Mouse (Mus musculus): ENCODE measurements at regions not wholly inside any gene's neighbourhood (a gene's known extent, or its start where the extent isn't known, plus 50 kb on each side); places are given as distances from the start of the nearest gene placed in this dataset.

- no peak for TF ChIP-seq POLR2A (IDR thresholded peaks at IDR 0.05; ENCODE audit: borderline replicate concordance, extremely low read depth, insufficient read depth, insufficient read length)
- Histone ChIP-seq H3K4me1 (ENCODE audit: control insufficient read depth, insufficient read depth, low read length) (peaks cover 23% of the 10 kb centered on the region), H3K27me3 (ENCODE audit: control insufficient read depth, insufficient read depth, low read length) (peaks cover 7% of the 10 kb centered on the region; the same call in 1 of the 2 replicates), H3K27ac (replicated peaks; ENCODE audit: low read depth, low read length) (no peak overlapping the region), H3K4me3 (replicated peaks; ENCODE audit: low read length) (no peak overlapping the region), H3K4me2 (replicated peaks; ENCODE audit: low read depth, low read length, severe bottlenecking) (peak overlapping the region; percentile 26; the same call in 1 of the 2 replicates), H3K9me3 (ENCODE audit: control insufficient read depth, low read length) (no peaks in the 10 kb centered on the region), H3K9ac (ENCODE audit: low read depth, low read length, severe bottlenecking) (0 out of 2 replicates have a peak overlapping the region, but pooled peaks have one; percentile 2), H3K36me3 (ENCODE audit: control insufficient read depth, insufficient read depth, low read length) (no peaks in the 10 kb centered on the region)
- WGBS = 12% methylated on average over 22 of the region's 22 CpGs
- DNase-seq (ENCODE audit: low spot score) (no peak), ATAC-seq (ENCODE audit: low FRiP score, low read depth) (no peak)
Measured at GRCm38 (mm10) chr5:118436474-118437306, 123.8 kb upstream of the Med13l start.

GRCm38 (mm10) chr5:118437307-118437610 is 123.2 kb upstream of the Med13l start:
- H3K27me3 ChIP-seq (ENCODE audit: control insufficient read depth, insufficient read depth, low read length) = peaks cover 7% of the 10 kb centered on the region; the same call in 1 of the 2 replicates
- H3K4me2 ChIP-seq (replicated peaks; ENCODE audit: low read depth, low read length, severe bottlenecking) = 0 out of 2 replicates have a peak overlapping the region, but pooled peaks have one; percentile 26
- H3K4me3 ChIP-seq (replicated peaks; ENCODE audit: low read length) = no peak overlapping the region
- no peaks in the 10 kb centered on the region for H3K9me3 ChIP-seq (ENCODE audit: control insufficient read depth, low read length)
- ATAC-seq (ENCODE audit: low FRiP score, low read depth) (no peak), DNase-seq (ENCODE audit: low spot score) (no peak)
- H3K27ac ChIP-seq (replicated peaks; ENCODE audit: low read depth, low read length) = no peak overlapping the region
- 16% methylated on average over 7 of the region's 7 CpGs for WGBS
- TF ChIP-seq POLR2A (IDR thresholded peaks at IDR 0.05; ENCODE audit: borderline replicate concordance, extremely low read depth, insufficient read depth, insufficient read length) = no peak
- H3K36me3 ChIP-seq (ENCODE audit: control insufficient read depth, insufficient read depth, low read length) = no peaks in the 10 kb centered on the region
- no peak overlapping the region for H3K9ac ChIP-seq (ENCODE audit: low read depth, low read length, severe bottlenecking)
- H3K4me1 ChIP-seq (ENCODE audit: control insufficient read depth, insufficient read depth, low read length) = peaks cover 23% of the 10 kb centered on the region

GRCm38 (mm10) chr5:118438016-118438415 is 122.5 kb upstream of the Med13l start:
- ATAC-seq (ENCODE audit: low FRiP score, low read depth) (no peak), DNase-seq (ENCODE audit: low spot score) (no peak)

GRCm38 (mm10) chr5:118444538-118445251 is 115.8 kb upstream of the Med13l start:
- Histone ChIP-seq H3K9ac (ENCODE audit: low read depth, low read length, severe bottlenecking) (no peak overlapping the region), H3K27ac (replicated peaks; ENCODE audit: low read depth, low read length) (no peak overlapping the region)
- 33% methylated on average over 8 of the region's 8 CpGs for WGBS

More at GRCm38 (mm10) chr5:118438016-118438415, 122.5 kb upstream of the Med13l start:
- Histone ChIP-seq H3K4me1 (ENCODE audit: control insufficient read depth, insufficient read depth, low read length) (peaks cover 23% of the 10 kb centered on the region), H3K9me3 (ENCODE audit: control insufficient read depth, low read length) (no peaks in the 10 kb centered on the region), H3K27ac (replicated peaks; ENCODE audit: low read depth, low read length) (no peak overlapping the region), H3K27me3 (ENCODE audit: control insufficient read depth, insufficient read depth, low read length) (peaks cover 7% of the 10 kb centered on the region; the same call in 1 of the 2 replicates), H3K4me3 (replicated peaks; ENCODE audit: low read length) (no peak overlapping the region), H3K36me3 (ENCODE audit: control insufficient read depth, insufficient read depth, low read length) (no peaks in the 10 kb centered on the region), H3K9ac (ENCODE audit: low read depth, low read length, severe bottlenecking) (no peak overlapping the region), H3K4me2 (replicated peaks; ENCODE audit: low read depth, low read length, severe bottlenecking) (no peak overlapping the region)
- TF ChIP-seq POLR2A (IDR thresholded peaks at IDR 0.05; ENCODE audit: borderline replicate concordance, extremely low read depth, insufficient read depth, insufficient read length) = no peak
- 36% methylated on average over 6 of the region's 6 CpGs for WGBS

GRCm38 (mm10) chr5:118445252-118445987 is 115.1 kb upstream of the Med13l start:
- Histone ChIP-seq H3K27ac (replicated peaks; ENCODE audit: low read depth, low read length) (no peak overlapping the region), H3K27me3 (ENCODE audit: control insufficient read depth, insufficient read depth, low read length) (no peaks in the 10 kb centered on the region), H3K9me3 (ENCODE audit: control insufficient read depth, low read length) (no peaks in the 10 kb centered on the region), H3K4me3 (replicated peaks; ENCODE audit: low read length) (no peak overlapping the region), H3K4me2 (replicated peaks; ENCODE audit: low read depth, low read length, severe bottlenecking) (no peak overlapping the region), H3K36me3 (ENCODE audit: control insufficient read depth, insufficient read depth, low read length) (no peaks in the 10 kb centered on the region), H3K9ac (ENCODE audit: low read depth, low read length, severe bottlenecking) (no peak overlapping the region), H3K4me1 (ENCODE audit: control insufficient read depth, insufficient read depth, low read length) (no peaks in the 10 kb centered on the region)
- no peak for TF ChIP-seq POLR2A (IDR thresholded peaks at IDR 0.05; ENCODE audit: borderline replicate concordance, extremely low read depth, insufficient read depth, insufficient read length)
- ATAC-seq (ENCODE audit: low FRiP score, low read depth) (no peak), DNase-seq (ENCODE audit: low spot score) (no peak)
- WGBS = 48% methylated on average over 10 of the region's 10 CpGs

More at GRCm38 (mm10) chr5:118444538-118445251, 115.8 kb upstream of the Med13l start:
- Histone ChIP-seq H3K9me3 (ENCODE audit: control insufficient read depth, low read length) (no peaks in the 10 kb centered on the region), H3K4me2 (replicated peaks; ENCODE audit: low read depth, low read length, severe bottlenecking) (no peak overlapping the region), H3K4me1 (ENCODE audit: control insufficient read depth, insufficient read depth, low read length) (no peaks in the 10 kb centered on the region), H3K4me3 (replicated peaks; ENCODE audit: low read length) (no peak overlapping the region), H3K27me3 (ENCODE audit: control insufficient read depth, insufficient read depth, low read length) (no peaks in the 10 kb centered on the region), H3K36me3 (ENCODE audit: control insufficient read depth, insufficient read depth, low read length) (no peaks in the 10 kb centered on the region)
- no peak for DNase-seq (ENCODE audit: low spot score)
- no peak for ATAC-seq (ENCODE audit: low FRiP score, low read depth)
- TF ChIP-seq POLR2A (IDR thresholded peaks at IDR 0.05; ENCODE audit: borderline replicate concordance, extremely low read depth, insufficient read depth, insufficient read length) = no peak
